Comparison of ENCODE assay signal across 8 mouse cellular contexts in genomic region chr10:20954221-20954620, GRCm38 (mm10). TPM values are rescaled to one million over a fixed set of nuclear protein-coding genes. Genes with fewer than 3 reads are reported as not detected.
DNase-seq lines count a peak whose midpoint lies in the region; ATAC-seq and TF ChIP-seq lines count a peak whose summit lies in the region.

No protein-coding gene starts in this region.

- no peaks in the 10 kb centered on the region for H3K36me3 ChIP-seq in heart, embryonic 15.5 days
- no peaks in the 10 kb centered on the region for H3K36me3 ChIP-seq in liver, embryonic 16.5 days (ENCODE audit: control insufficient read depth, insufficient read depth)
- no peaks in the 10 kb centered on the region for H3K36me3 ChIP-seq in neural tube, embryonic 15.5 days
- no peaks in the 10 kb centered on the region for H3K36me3 ChIP-seq in thymus, adult 2 months (ENCODE audit: control insufficient read depth, insufficient read depth, low read length)

- no peak for TF ChIP-seq CTCF in thymus, adult 2 months (IDR thresholded peaks at IDR 0.05; ENCODE audit: borderline replicate concordance, control insufficient read depth, extremely low read depth, insufficient read depth, low read length, poor library complexity)

- peak; percentile 70 to 76 for DNase-seq in B cell, adult 2 months
- peak; percentile 73 for DNase-seq in embryo, embryonic 9.5 days (ENCODE audit: extremely low spot score)
- peak; percentile 64 for DNase-seq in kidney, postnatal 14 days
- DNase-seq in thymus, adult 2 months = peak; percentile 62

- H3K9me3 ChIP-seq in heart, embryonic 15.5 days (replicated peaks) = no peaks in the 10 kb centered on the region
- no peaks in the 10 kb centered on the region for H3K9me3 ChIP-seq in liver, embryonic 16.5 days (replicated peaks; ENCODE audit: control insufficient read depth, low read length)
- no peaks in the 10 kb centered on the region for H3K9me3 ChIP-seq in neural tube, embryonic 15.5 days (replicated peaks)

- TF ChIP-seq POLR2A in thymus, adult 2 months (IDR thresholded peaks at IDR 0.05; ENCODE audit: control insufficient read depth, extremely low read depth, insufficient read depth, low read length, poor library complexity) = no peak

- H3K4me1 ChIP-seq in heart, embryonic 15.5 days (replicated peaks) = peaks cover 10% of the 10 kb centered on the region
- H3K4me1 ChIP-seq in liver, embryonic 16.5 days (ENCODE audit: control insufficient read depth, low read depth, low read length) = peaks cover 11% of the 10 kb centered on the region
- H3K4me1 ChIP-seq in neural tube, embryonic 15.5 days = peaks cover 7% of the 10 kb centered on the region
- 0 out of 2 replicates have a peak, but pooled peaks cover 3% of the 10 kb centered on the region for H3K4me1 ChIP-seq in thymus, adult 2 months (replicated peaks; ENCODE audit: control insufficient read depth, insufficient read depth, low read length)

- no peaks in the 10 kb centered on the region for H3K27me3 ChIP-seq in heart, embryonic 15.5 days
- H3K27me3 ChIP-seq in liver, embryonic 16.5 days (ENCODE audit: control insufficient read depth, insufficient read depth, low read depth, low read length) = no peaks in the 10 kb centered on the region
- no peaks in the 10 kb centered on the region for H3K27me3 ChIP-seq in neural tube, embryonic 15.5 days (replicated peaks)
- H3K27me3 ChIP-seq in thymus, adult 2 months (ENCODE audit: control insufficient read depth, insufficient read depth, low read length) = no peaks in the 10 kb centered on the region

- 32% methylated on average over 26 of the region's 26 CpGs for WGBS in heart, embryonic 15.5 days
- WGBS in liver, embryonic 16.5 days (ENCODE audit: insufficient replicate concordance) = 41% methylated on average over 26 of the region's 26 CpGs
- WGBS in neural tube, embryonic 15.5 days = 53% methylated on average over 26 of the region's 26 CpGs
- 57% methylated on average over 26 of the region's 26 CpGs for WGBS in thymus, adult 2 months

- H3K9ac ChIP-seq in heart, embryonic 15.5 days = no peak overlapping the region
- H3K9ac ChIP-seq in liver, embryonic 16.5 days (ENCODE audit: low read depth, low read length) = peak overlapping the region; percentile 43; the same call in 1 of the 2 replicates
- H3K9ac ChIP-seq in neural tube, embryonic 15.5 days (replicated peaks) = peak overlapping the region; percentile 14; the same call in 1 of the 2 replicates

- H3K27ac ChIP-seq in heart, embryonic 15.5 days = no peak overlapping the region
- no peak overlapping the region; the same call in 1 of the 2 replicates for H3K27ac ChIP-seq in liver, embryonic 16.5 days (ENCODE audit: low read length)
- peak overlapping the region; percentile 65 for H3K27ac ChIP-seq in neural tube, embryonic 15.5 days (replicated peaks)
- H3K27ac ChIP-seq in thymus, adult 2 months (ENCODE audit: control insufficient read depth, insufficient read depth, low read length) = no peak overlapping the region

- peak overlapping the region; percentile 61 for H3K4me2 ChIP-seq in heart, embryonic 15.5 days
- H3K4me2 ChIP-seq in liver, embryonic 16.5 days (ENCODE audit: low read depth, low read length) = peak overlapping the region; percentile 82
- H3K4me2 ChIP-seq in neural tube, embryonic 15.5 days = peak overlapping the region; percentile 70

- peak; percentile 38 for ATAC-seq in activated CD4-positive, CD25-positive, alpha-beta regulatory T cell, adult 4 months
- no peak for ATAC-seq in heart, embryonic 15.5 days (replicated peaks; ENCODE audit: insufficient number of reproducible peaks, insufficient read depth, low FRiP score, low read depth)
- 0 out of 2 replicates have a peak, but pooled peaks have one; percentile 5 for ATAC-seq in liver, embryonic 16.5 days (ENCODE audit: low read depth)
- ATAC-seq in neural tube, embryonic 15.5 days (ENCODE audit: low FRiP score) = peak; percentile 36

- peak overlapping the region; percentile 43 for H3K4me3 ChIP-seq in heart, embryonic 15.5 days
- H3K4me3 ChIP-seq in liver, embryonic 16.5 days (ENCODE audit: low read depth, low read length) = peak overlapping the region; percentile 57
- H3K4me3 ChIP-seq in neural tube, embryonic 15.5 days (replicated peaks) = peak overlapping the region; percentile 43
- no peak overlapping the region for H3K4me3 ChIP-seq in thymus, adult 2 months (ENCODE audit: control insufficient read depth, insufficient read depth, low read length)

RNA-seq across cellular contexts. Expression of gene Ahi1, which starts 1.9 kb away (rescaled TPM):
- 10 to 100 TPM; 10.8 to 11.3 TPM for polyA plus RNA-seq in activated CD4-positive, CD25-positive, alpha-beta regulatory T cell, adult 4 months (2017; shearing (Covaris generic))
- polyA plus RNA-seq in heart, embryonic 15.5 days (2015; fragmentation: Nextera tagmentation; extraction: Ambion mirVana) = 2.7 and 5.1 TPM in 2 replicates
- polyA plus RNA-seq in liver, embryonic 16.5 days (2015; fragmentation: Nextera tagmentation; extraction: Ambion mirVana) = 3.9 and 4.2 TPM in 2 replicates
- polyA plus RNA-seq in neural tube, embryonic 15.5 days (2015; fragmentation: Nextera tagmentation; extraction: Ambion mirVana) = 98.5 and 115 TPM in 2 replicates
- polyA plus RNA-seq in thymus, adult 2 months (2012; rRNA removed) = 5.4 and 6.1 TPM in 2 replicates
